Mouse (Mus musculus): ENCODE data around the gene Ccdc136. TPM values are rescaled to one million over a fixed set of nuclear protein-coding genes. Genes with fewer than 3 reads are reported as not detected.

Gene Ccdc136
- total and polyA plus RNA-seq, 2 experiments from 2014 or later: 14.3 to 14.9 TPM

DNA sequence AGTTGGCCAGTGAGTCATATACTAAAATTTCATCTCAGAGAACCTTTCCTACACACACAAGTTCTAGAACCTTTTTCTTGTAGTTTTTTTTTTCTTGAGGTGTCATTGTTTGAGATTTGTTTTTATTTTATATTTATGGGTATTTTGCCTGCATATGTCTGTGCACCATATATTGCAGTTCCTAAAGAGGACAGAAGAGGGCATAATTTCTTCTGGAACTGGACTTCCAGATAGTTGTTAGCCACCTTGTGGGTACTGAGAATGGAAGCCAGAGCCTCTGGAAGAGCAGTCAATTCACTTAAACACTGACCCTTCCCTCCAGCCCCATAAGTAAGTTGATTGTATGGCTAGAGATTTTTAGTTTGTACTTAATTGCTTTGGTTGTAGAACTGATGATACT, 44.5 kb upstream of the Ccdc136 start:
- TF ChIP-seq CTCF (IDR thresholded peaks at IDR 0.05; ENCODE audit: low read depth): peak; percentile 20; the same call in 1 of the 2 replicates
- no peak for TF ChIP-seq EP300 (IDR thresholded peaks at IDR 0.05; ENCODE audit: low read depth)
- Histone ChIP-seq H3K27me3 (ENCODE audit: control insufficient read depth, insufficient read depth, low read length) (no peaks in the 10 kb centered on the region), H3K27ac (ENCODE audit: low read depth) (no peak overlapping the region), H3K4me1 (ENCODE audit: control insufficient read depth, insufficient read depth) (peaks cover 40% of the 10 kb centered on the region), H3K4me3 (ENCODE audit: low read depth, low read length) (no peak overlapping the region), H3K9ac (replicated peaks; ENCODE audit: low read depth, low read length) (no peak overlapping the region), H3K36me3 (replicated peaks; ENCODE audit: control insufficient read depth, insufficient read depth, low read length) (peaks cover 4% of the 10 kb centered on the region; the same call in 1 of the 2 replicates), H3K4me2 (ENCODE audit: low read depth, low read length) (no peak overlapping the region), H3K9me3 (replicated peaks; ENCODE audit: control insufficient read depth, low read length) (no peaks in the 10 kb centered on the region)
- ATAC-seq (ENCODE audit: insufficient read depth, low read depth) (no peak), DNase-seq (ENCODE audit: low spot score) (no peak)

DNA sequence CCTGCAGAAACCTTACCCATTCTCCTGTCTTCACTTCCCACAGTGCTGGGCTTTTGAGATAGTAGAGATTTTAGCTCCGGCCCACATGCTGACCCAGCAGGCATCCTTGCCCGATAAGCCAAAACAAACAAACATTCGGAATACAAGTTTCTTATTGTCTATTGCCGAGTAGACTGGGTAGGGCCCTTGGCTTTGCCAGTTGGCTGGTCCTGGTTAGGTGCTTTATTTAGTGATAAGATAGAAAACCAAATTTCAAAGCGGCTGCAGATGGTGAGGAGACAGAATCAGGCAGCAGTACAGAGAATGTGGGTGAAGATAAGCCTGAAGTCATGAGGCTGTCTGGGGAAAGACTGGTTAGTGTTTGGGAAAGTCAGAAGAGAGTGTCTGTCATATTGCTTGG, 43.3 kb upstream of the Ccdc136 start:
- no peak for ATAC-seq (ENCODE audit: insufficient read depth, low read depth)
- H3K9ac ChIP-seq (replicated peaks; ENCODE audit: low read depth, low read length): peak overlapping the region; percentile 16; the same call in 1 of the 2 replicates
- peak overlapping the region; percentile 47 for H3K4me2 ChIP-seq (ENCODE audit: low read depth, low read length)

GRCm38 (mm10) chr6:29359386-29359785, 36.7 kb upstream of the Ccdc136 start:
- no peaks in the 10 kb centered on the region for H3K27me3 ChIP-seq (ENCODE audit: control insufficient read depth, insufficient read depth, low read length)
- 0 out of 2 replicates have a peak overlapping the region, but pooled peaks have one; percentile 32 for H3K4me2 ChIP-seq (ENCODE audit: low read depth, low read length)
- 52% methylated on average over 3 of the region's 3 CpGs for WGBS
- H3K27ac ChIP-seq (ENCODE audit: low read depth): peak overlapping the region; percentile 83
- TF ChIP-seq EP300 (IDR thresholded peaks at IDR 0.05; ENCODE audit: low read depth): no peak
- no peak for TF ChIP-seq CTCF (IDR thresholded peaks at IDR 0.05; ENCODE audit: low read depth)
- no peaks in the 10 kb centered on the region for H3K9me3 ChIP-seq (replicated peaks; ENCODE audit: control insufficient read depth, low read length)
- peaks cover 37% of the 10 kb centered on the region for H3K36me3 ChIP-seq (replicated peaks; ENCODE audit: control insufficient read depth, insufficient read depth, low read length)
- DNase-seq (ENCODE audit: low spot score) (peak; percentile 28), ATAC-seq (ENCODE audit: insufficient read depth, low read depth) (0 out of 2 replicates have a peak, but pooled peaks have one; percentile 36)
- peaks cover 24% of the 10 kb centered on the region for H3K4me1 ChIP-seq (ENCODE audit: control insufficient read depth, insufficient read depth)
- no peak overlapping the region for H3K4me3 ChIP-seq (ENCODE audit: low read depth, low read length)
- no peak overlapping the region for H3K9ac ChIP-seq (replicated peaks; ENCODE audit: low read depth, low read length)

More for the DNA sequence above, 43.3 kb upstream of the Ccdc136 start:
- Histone ChIP-seq H3K4me1 (ENCODE audit: control insufficient read depth, insufficient read depth) (peaks cover 40% of the 10 kb centered on the region), H3K4me3 (ENCODE audit: low read depth, low read length) (peak overlapping the region; percentile 9; the same call in 1 of the 2 replicates), H3K27me3 (ENCODE audit: control insufficient read depth, insufficient read depth, low read length) (no peaks in the 10 kb centered on the region), H3K27ac (ENCODE audit: low read depth) (peak overlapping the region; percentile 65), H3K9me3 (replicated peaks; ENCODE audit: control insufficient read depth, low read length) (no peaks in the 10 kb centered on the region), H3K36me3 (replicated peaks; ENCODE audit: control insufficient read depth, insufficient read depth, low read length) (peaks cover 16% of the 10 kb centered on the region)
- 12% methylated on average over 5 of the region's 5 CpGs for WGBS
- TF ChIP-seq CTCF (IDR thresholded peaks at IDR 0.05; ENCODE audit: low read depth) (no peak), EP300 (IDR thresholded peaks at IDR 0.05; ENCODE audit: low read depth) (no peak)
- DNase-seq (ENCODE audit: low spot score): no peak

- H3K9me3 ChIP-seq (replicated peaks; ENCODE audit: control insufficient read depth, low read length): no peaks in the 10 kb centered on the region
- DNase-seq (ENCODE audit: low spot score) (peak; percentile 69), ATAC-seq (ENCODE audit: insufficient read depth, low read depth) (peak; percentile 83)
- TF ChIP-seq EP300 (IDR thresholded peaks at IDR 0.05; ENCODE audit: low read depth) (no peak), CTCF (IDR thresholded peaks at IDR 0.05; ENCODE audit: low read depth) (no peak)
- no peaks in the 10 kb centered on the region for H3K27me3 ChIP-seq (ENCODE audit: control insufficient read depth, insufficient read depth, low read length)
- 20% methylated on average over 6 of the region's 6 CpGs for WGBS
- H3K27ac ChIP-seq (ENCODE audit: low read depth): peak overlapping the region; percentile 83
- peaks cover 19% of the 10 kb centered on the region for H3K4me1 ChIP-seq (ENCODE audit: control insufficient read depth, insufficient read depth)
- peak overlapping the region; percentile 32 for H3K4me2 ChIP-seq (ENCODE audit: low read depth, low read length)
- no peak overlapping the region for H3K4me3 ChIP-seq (ENCODE audit: low read depth, low read length)
- H3K9ac ChIP-seq (replicated peaks; ENCODE audit: low read depth, low read length): no peak overlapping the region
- peaks cover 38% of the 10 kb centered on the region for H3K36me3 ChIP-seq (replicated peaks; ENCODE audit: control insufficient read depth, insufficient read depth, low read length)
Measured at GRCm38 (mm10) chr6:29360211-29360610, 35.9 kb upstream of the Ccdc136 start.

DNA sequence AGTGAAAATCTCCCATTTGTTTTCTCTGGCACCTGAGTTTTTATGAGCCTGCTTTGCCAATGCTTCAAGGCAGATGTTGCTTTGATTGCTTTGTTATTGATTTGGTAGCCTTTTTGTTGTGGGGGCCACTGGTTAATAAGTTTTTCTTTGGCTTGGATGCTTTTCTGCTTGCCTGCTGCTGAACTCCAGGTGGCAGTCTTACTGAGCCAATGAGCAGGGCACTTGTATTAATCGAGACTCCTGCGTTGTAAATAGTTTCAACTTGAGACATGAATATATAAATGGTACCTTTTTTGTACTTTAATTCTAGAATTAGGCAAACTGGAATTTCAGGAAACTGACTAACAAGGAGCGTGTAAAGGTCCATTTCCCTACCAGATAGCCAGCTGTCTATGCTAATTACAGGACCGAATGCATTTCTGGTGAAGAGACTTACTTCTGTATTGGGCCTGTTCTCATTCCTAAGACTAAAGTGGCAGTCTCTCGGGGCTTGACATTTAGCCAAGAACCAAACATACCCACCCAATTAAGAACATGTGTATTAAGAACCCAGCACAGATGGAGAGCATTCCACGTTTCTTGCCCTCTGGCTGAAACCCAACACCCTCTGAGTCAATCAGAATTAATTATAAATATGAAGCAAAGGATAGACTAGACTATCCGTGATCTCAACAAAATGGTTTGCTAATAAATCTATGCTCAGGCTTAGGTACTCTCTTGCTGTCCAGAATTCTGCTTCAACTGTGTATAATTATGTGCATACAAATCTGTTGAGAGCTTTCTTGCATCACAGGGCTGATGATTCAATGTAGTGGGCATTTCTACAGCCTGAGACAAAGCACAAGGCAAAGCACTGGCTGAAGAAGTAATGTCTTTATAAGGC, 33.6 kb upstream of the Ccdc136 start:
- WGBS: 38% methylated on average over 7 of the region's 7 CpGs
- ATAC-seq (ENCODE audit: insufficient read depth, low read depth) (peak; percentile 24; the same call in 1 of the 2 replicates), DNase-seq (ENCODE audit: low spot score) (no peak)
- Histone ChIP-seq H3K36me3 (replicated peaks; ENCODE audit: control insufficient read depth, insufficient read depth, low read length) (peaks cover 48% of the 10 kb centered on the region), H3K4me2 (ENCODE audit: low read depth, low read length) (no peak overlapping the region), H3K27ac (ENCODE audit: low read depth) (peak overlapping the region; percentile 71), H3K27me3 (ENCODE audit: control insufficient read depth, insufficient read depth, low read length) (no peaks in the 10 kb centered on the region), H3K9me3 (replicated peaks; ENCODE audit: control insufficient read depth, low read length) (no peaks in the 10 kb centered on the region), H3K4me1 (ENCODE audit: control insufficient read depth, insufficient read depth) (peaks cover 19% of the 10 kb centered on the region), H3K4me3 (ENCODE audit: low read depth, low read length) (no peak overlapping the region), H3K9ac (replicated peaks; ENCODE audit: low read depth, low read length) (no peak overlapping the region)
- TF ChIP-seq EP300 (IDR thresholded peaks at IDR 0.05; ENCODE audit: low read depth): no peak
- peak; percentile 56 for TF ChIP-seq CTCF (IDR thresholded peaks at IDR 0.05; ENCODE audit: low read depth)
